Mouse (Mus musculus) C2C12 (cell line): ENCODE measurements around the gene Tpo.

Experiments used
- CTCF ChIP-seq: IDR thresholded peaks from one replicate; pipeline ENCODE4 v1.5.1; 2011; ENCODE audit not compliant: control insufficient read depth, insufficient read depth, insufficient read length
- FOSL1 ChIP-seq: IDR thresholded peaks from one replicate; pipeline ENCODE4 v1.8.0; 2011; ENCODE audit warnings: mild to moderate bottlenecking, low read length; ENCODE audit not compliant: poor library complexity, insufficient read depth, severe bottlenecking
- MAX ChIP-seq: IDR thresholded peaks from one replicate; pipeline ENCODE4 v1.6.1; 2011; ENCODE audit warnings: mild to moderate bottlenecking, control low read depth
- MYOG ChIP-seq: IDR thresholded peaks from one replicate; pipeline ENCODE4 v1.6.1; 2011; ENCODE audit not compliant: control insufficient read depth, insufficient read length; ENCODE audit errors: extremely low read depth

GRCm38 (mm10) chr12:30017131-30017530 is 115.3 kb downstream of the Tpo start:
- TF ChIP-seq MYOG (no peak), CTCF (no peak), FOSL1 (no peak), MAX (no peak)
